ENCODE assay signal across 19 mouse cellular contexts in genomic region chr1:160318057-160318725, GRCm38 (mm10).
A peak's percentile ranks its signal among the peaks of the same experiment; 100 is the strongest.
DNase-seq lines count a peak whose midpoint lies in the region; ATAC-seq lines count a peak whose summit lies in the region.
"Had no signal": no experiment of that assay in that cellular context is flagged by ENCODE, and none has a peak within 500 bp of the region (broad histone marks: within the 10 kb centered on the region; RNA-seq: fewer than 3 reads in every experiment).

No protein-coding gene starts in this region.

- ATAC-seq in intestine, embryonic 14.5 days (replicated peaks; ENCODE audit: low FRiP score, low TSS enrichment, low read depth): peak; percentile 77; the same call in 1 of the 2 replicates
- peak; percentile 93 for ATAC-seq in intestine, embryonic 15.5 days
- ATAC-seq in stomach, embryonic 15.5 days (ENCODE audit: insufficient read depth, low FRiP score, low read depth): 0 out of 2 replicates have a peak, but pooled peaks have one; percentile 56
- ATAC-seq: forebrain, embryonic 13.5 days; forebrain, postnatal 0 days had no signal

- no peaks in the 10 kb centered on the region for H3K36me3 ChIP-seq in intestine, embryonic 14.5 days (ENCODE audit: control insufficient read depth, insufficient read depth, low read length)
- H3K36me3 ChIP-seq in intestine, embryonic 15.5 days: no peaks in the 10 kb centered on the region
- no peaks in the 10 kb centered on the region for H3K36me3 ChIP-seq in stomach, embryonic 15.5 days
- H3K36me3 ChIP-seq: embryonic facial prominence, embryonic 10.5 days; heart, embryonic 13.5 days had no signal

- H3K4me3 ChIP-seq in intestine, embryonic 14.5 days (ENCODE audit: low read depth, low read length): no peak overlapping the region
- H3K4me3 ChIP-seq in intestine, embryonic 15.5 days (replicated peaks): no peak overlapping the region
- no peak overlapping the region for H3K4me3 ChIP-seq in stomach, embryonic 15.5 days (replicated peaks)
- H3K4me3 ChIP-seq: embryonic facial prominence, embryonic 10.5 days; forebrain, embryonic 13.5 days; heart, embryonic 13.5 days had no signal

- H3K4me1 ChIP-seq in intestine, embryonic 14.5 days (replicated peaks; ENCODE audit: control insufficient read depth, insufficient read depth, low read length): no peaks in the 10 kb centered on the region
- H3K4me1 ChIP-seq in intestine, embryonic 15.5 days (replicated peaks): no peaks in the 10 kb centered on the region
- H3K4me1 ChIP-seq in stomach, embryonic 15.5 days: no peaks in the 10 kb centered on the region
- H3K4me1 ChIP-seq: embryonic facial prominence, embryonic 10.5 days; forebrain, embryonic 13.5 days; heart, embryonic 13.5 days had no signal

- WGBS in intestine, embryonic 14.5 days: 62% methylated on average over 8 of the region's 8 CpGs
- 66% methylated on average over 8 of the region's 8 CpGs for WGBS in intestine, embryonic 15.5 days
- WGBS in stomach, embryonic 15.5 days: 67% methylated on average over 8 of the region's 8 CpGs

- peak; percentile 20 to 32 for DNase-seq in lung, adult 18-20 months
- no peak for DNase-seq in lung, postnatal 14 days
- no peak for DNase-seq in intestine, embryonic 14.5 days (ENCODE audit: low spot score)
- no peak for DNase-seq in gastrocnemius, postnatal 4 days (ENCODE audit: low spot score in 2 of 2)
- no peak for DNase-seq in layer of hippocampus, adult 9-11 months
- no peak for DNase-seq in spleen, postnatal 4 days (ENCODE audit: low spot score in 2 of 2)
- DNase-seq: adrenal gland, adult 8-10 months; adrenal gland, postnatal 36 days; cerebellum, adult 2 months; cerebellum, postnatal 10 days; forebrain, postnatal 0 days; gastrocnemius, postnatal 14 days; heart, adult 11 months; heart, postnatal 36 days had no signal

- H3K27ac ChIP-seq in intestine, embryonic 14.5 days (ENCODE audit: low read depth): no peak overlapping the region
- H3K27ac ChIP-seq in intestine, embryonic 15.5 days: no peak overlapping the region
- no peak overlapping the region for H3K27ac ChIP-seq in stomach, embryonic 15.5 days
- H3K27ac ChIP-seq: embryonic facial prominence, embryonic 10.5 days; forebrain, embryonic 13.5 days; heart, embryonic 13.5 days had no signal

- H3K4me2 ChIP-seq in intestine, embryonic 14.5 days (ENCODE audit: low read length): no peak overlapping the region
- H3K4me2 ChIP-seq in intestine, embryonic 15.5 days (replicated peaks): no peak overlapping the region
- H3K4me2 ChIP-seq in stomach, embryonic 15.5 days: no peak overlapping the region
- H3K4me2 ChIP-seq: forebrain, embryonic 13.5 days; heart, embryonic 13.5 days had no signal

- H3K27me3 ChIP-seq in intestine, embryonic 14.5 days (replicated peaks; ENCODE audit: control insufficient read depth, insufficient read depth, low read length): no peaks in the 10 kb centered on the region
- H3K27me3 ChIP-seq in intestine, embryonic 15.5 days (replicated peaks): no peaks in the 10 kb centered on the region
- H3K27me3 ChIP-seq in stomach, embryonic 15.5 days (replicated peaks): no peaks in the 10 kb centered on the region
- H3K27me3 ChIP-seq: forebrain, embryonic 13.5 days; heart, embryonic 13.5 days had no signal

- H3K9ac ChIP-seq in intestine, embryonic 14.5 days (ENCODE audit: low read length): no peak overlapping the region
- no peak overlapping the region for H3K9ac ChIP-seq in intestine, embryonic 15.5 days
- H3K9ac ChIP-seq in stomach, embryonic 15.5 days: no peak overlapping the region
- H3K9ac ChIP-seq: forebrain, embryonic 13.5 days; forebrain, postnatal 0 days; heart, embryonic 13.5 days had no signal

- H3K9me3 ChIP-seq in intestine, embryonic 14.5 days (ENCODE audit: control insufficient read depth, low read length): no peaks in the 10 kb centered on the region
- H3K9me3 ChIP-seq in intestine, embryonic 15.5 days: no peaks in the 10 kb centered on the region
- H3K9me3 ChIP-seq in stomach, embryonic 15.5 days: no peaks in the 10 kb centered on the region
- H3K9me3 ChIP-seq: embryonic facial prominence, embryonic 10.5 days; forebrain, embryonic 13.5 days; heart, embryonic 13.5 days had no signal

Comparison
In these comparisons a context has a peak if more than half of its experiments do, and no peak if none do; other contexts are left out.
1. DNase-seq: peak in lung, adult 18-20 months (2 of 2); none in lung, postnatal 14 days (single experiment), intestine, embryonic 14.5 days (single experiment), gastrocnemius, postnatal 4 days (0 of 2), layer of hippocampus, adult 9-11 months (single experiment) and spleen, postnatal 4 days (0 of 2).
2. Peak in every context shown above with its lines, with median percentiles within 50 percentile points of each other: ATAC-seq.